In genomic region chr6:124814858-124815774, GRCm38 (mm10) we compare ENCODE assay signal across 10 mouse cellular contexts. TPM values are rescaled to one million over a fixed set of nuclear protein-coding genes. Genes with fewer than 3 reads are reported as not detected.
DNase-seq lines count a peak whose midpoint lies in the region; ATAC-seq and TF ChIP-seq lines count a peak whose summit lies in the region.
"Had no signal": no experiment of that assay in that cellular context is flagged by ENCODE, and none has a peak within 500 bp of the region (broad histone marks: within the 10 kb centered on the region; RNA-seq: fewer than 3 reads in every experiment).

No protein-coding gene starts in this region.

- no peak overlapping the region for H3K4me2 ChIP-seq in forebrain, embryonic 14.5 days (ENCODE audit: low read length)
- H3K4me2 ChIP-seq in forebrain, postnatal 0 days (ENCODE audit: low read depth) = no peak overlapping the region
- no peak overlapping the region for H3K4me2 ChIP-seq in neural tube, embryonic 11.5 days (ENCODE audit: low read depth)
- peak overlapping the region; percentile 72; the same call in 1 of the 2 replicates for H3K4me2 ChIP-seq in limb, embryonic 14.5 days (replicated peaks; ENCODE audit: low read depth, low read length, severe bottlenecking)
- peak overlapping the region; percentile 64; the same call in 1 of the 2 replicates for H3K4me2 ChIP-seq in stomach, postnatal 0 days (replicated peaks; ENCODE audit: low read depth)

- H3K27me3 ChIP-seq in forebrain, embryonic 14.5 days (replicated peaks; ENCODE audit: control insufficient read depth, insufficient read depth, low read length) = no peaks in the 10 kb centered on the region
- no peaks in the 10 kb centered on the region for H3K27me3 ChIP-seq in forebrain, postnatal 0 days (ENCODE audit: insufficient read depth, low read length)
- H3K27me3 ChIP-seq in neural tube, embryonic 11.5 days (ENCODE audit: control insufficient read depth, insufficient read depth, low read length) = no peaks in the 10 kb centered on the region
- no peaks in the 10 kb centered on the region for H3K27me3 ChIP-seq in limb, embryonic 14.5 days (ENCODE audit: control insufficient read depth, insufficient read depth, low read length)
- H3K27me3 ChIP-seq in stomach, postnatal 0 days (ENCODE audit: control insufficient read depth, insufficient read depth, low read length) = no peaks in the 10 kb centered on the region

- H3K36me3 ChIP-seq in forebrain, embryonic 14.5 days (ENCODE audit: control insufficient read depth, insufficient read depth, low read length) = peaks cover 70% of the 10 kb centered on the region
- H3K36me3 ChIP-seq in forebrain, postnatal 0 days (ENCODE audit: insufficient read depth) = peaks cover 59% of the 10 kb centered on the region
- H3K36me3 ChIP-seq in neural tube, embryonic 11.5 days (ENCODE audit: control insufficient read depth, insufficient read depth, low read length) = peaks cover 27% of the 10 kb centered on the region
- peaks cover 76% of the 10 kb centered on the region for H3K36me3 ChIP-seq in limb, embryonic 14.5 days (ENCODE audit: control insufficient read depth, insufficient read depth, low read length)
- peaks cover 39% of the 10 kb centered on the region for H3K36me3 ChIP-seq in stomach, postnatal 0 days (ENCODE audit: control insufficient read depth, insufficient read depth, low read length)

- 59% methylated on average over 9 of the region's 9 CpGs for WGBS in forebrain, embryonic 14.5 days
- 60% methylated on average over 9 of the region's 9 CpGs for WGBS in forebrain, postnatal 0 days
- 76% methylated on average over 9 of the region's 9 CpGs for WGBS in neural tube, embryonic 11.5 days
- WGBS in limb, embryonic 14.5 days = 55% methylated on average over 9 of the region's 9 CpGs
- 71% methylated on average over 8 of the region's 9 CpGs for WGBS in stomach, postnatal 0 days

- no peak for TF ChIP-seq CTCF in forebrain, postnatal 0 days (IDR thresholded peaks at IDR 0.05; ENCODE audit: low read depth)
- no peak for TF ChIP-seq CTCF in stomach, postnatal 0 days (IDR thresholded peaks at IDR 0.05; ENCODE audit: low read depth)

- H3K4me1 ChIP-seq in forebrain, embryonic 14.5 days (ENCODE audit: control insufficient read depth, insufficient read depth, low read length) = peaks cover 12% of the 10 kb centered on the region
- H3K4me1 ChIP-seq in forebrain, postnatal 0 days (ENCODE audit: insufficient read depth) = peaks cover 17% of the 10 kb centered on the region
- H3K4me1 ChIP-seq in neural tube, embryonic 11.5 days (ENCODE audit: control insufficient read depth, insufficient read depth, low read length) = no peaks in the 10 kb centered on the region; the same call in none of the 2 replicates
- H3K4me1 ChIP-seq in limb, embryonic 14.5 days (ENCODE audit: control insufficient read depth, insufficient read depth, low read length) = peaks cover 23% of the 10 kb centered on the region
- peaks cover 4% of the 10 kb centered on the region for H3K4me1 ChIP-seq in stomach, postnatal 0 days (replicated peaks; ENCODE audit: control insufficient read depth, insufficient read depth)

- no peak overlapping the region for H3K4me3 ChIP-seq in forebrain, embryonic 14.5 days (ENCODE audit: low read depth, low read length)
- H3K4me3 ChIP-seq in forebrain, postnatal 0 days (ENCODE audit: low read depth, low read length) = no peak overlapping the region
- H3K4me3 ChIP-seq in neural tube, embryonic 11.5 days (ENCODE audit: low read depth, low read length) = no peak overlapping the region
- no peak overlapping the region for H3K4me3 ChIP-seq in limb, embryonic 14.5 days (replicated peaks; ENCODE audit: low read length)
- H3K4me3 ChIP-seq in stomach, postnatal 0 days (ENCODE audit: low read depth, low read length) = no peak overlapping the region

- DNase-seq in forebrain, embryonic 14.5 days (ENCODE audit: low spot score) = peak; percentile 35
- DNase-seq in forebrain, postnatal 0 days = no peak
- no peak for DNase-seq in neural tube, embryonic 11.5 days (ENCODE audit: low spot score)
- no peak for DNase-seq in neural tube, embryonic 10.5 days (ENCODE audit: extremely low spot score, low spot score)
- DNase-seq in limb, embryonic 14.5 days (ENCODE audit: low spot score) = no peak
- no peak for DNase-seq in stomach, postnatal 0 days (ENCODE audit: low spot score)
- no peak for DNase-seq in MN1 (ENCODE audit: low spot score)
- no peak for DNase-seq in adrenal gland, postnatal 14 days

- H3K9ac ChIP-seq in forebrain, embryonic 14.5 days (ENCODE audit: low read length) = no peak overlapping the region
- H3K9ac ChIP-seq in forebrain, postnatal 0 days = no peak overlapping the region
- 0 out of 2 replicates have a peak overlapping the region, but pooled peaks have one; percentile 32 for H3K9ac ChIP-seq in neural tube, embryonic 11.5 days (ENCODE audit: low read length)
- H3K9ac ChIP-seq in limb, embryonic 14.5 days (ENCODE audit: low read depth, low read length, severe bottlenecking) = no peak overlapping the region
- H3K9ac ChIP-seq in stomach, postnatal 0 days (ENCODE audit: low read length) = no peak overlapping the region

- TF ChIP-seq EP300 in stomach, postnatal 0 days (optimal IDR thresholded peaks at IDR 0.05) = no peak

- ATAC-seq in forebrain, embryonic 14.5 days = no peak
- ATAC-seq in forebrain, postnatal 0 days = no peak
- ATAC-seq in neural tube, embryonic 11.5 days (ENCODE audit: insufficient read depth, low FRiP score, low TSS enrichment) = no peak
- no peak for ATAC-seq in limb, embryonic 14.5 days (ENCODE audit: low FRiP score, low read depth)
- ATAC-seq in stomach, postnatal 0 days (ENCODE audit: low FRiP score, low TSS enrichment) = no peak

- TF ChIP-seq POLR2A in limb, embryonic 14.5 days (IDR thresholded peaks at IDR 0.05; ENCODE audit: borderline replicate concordance, extremely low read depth, insufficient read depth, insufficient read length) = no peak

- H3K27ac ChIP-seq in forebrain, embryonic 14.5 days (ENCODE audit: low read depth, low read length) = no peak overlapping the region
- no peak overlapping the region for H3K27ac ChIP-seq in forebrain, postnatal 0 days (ENCODE audit: low read depth, low read length)
- H3K27ac ChIP-seq in neural tube, embryonic 11.5 days (ENCODE audit: low read depth, low read length) = no peak overlapping the region
- no peak overlapping the region for H3K27ac ChIP-seq in limb, embryonic 14.5 days (replicated peaks; ENCODE audit: low read depth, low read length)
- no peak overlapping the region for H3K27ac ChIP-seq in stomach, postnatal 0 days (replicated peaks)

- no peaks in the 10 kb centered on the region for H3K9me3 ChIP-seq in forebrain, embryonic 14.5 days (replicated peaks; ENCODE audit: control insufficient read depth, low read length)
- H3K9me3 ChIP-seq in forebrain, postnatal 0 days (ENCODE audit: low read length) = no peaks in the 10 kb centered on the region
- no peaks in the 10 kb centered on the region for H3K9me3 ChIP-seq in neural tube, embryonic 11.5 days (ENCODE audit: control insufficient read depth, low read length)
- H3K9me3 ChIP-seq in limb, embryonic 14.5 days (ENCODE audit: control insufficient read depth, low read length) = no peaks in the 10 kb centered on the region
- H3K9me3 ChIP-seq in stomach, postnatal 0 days (ENCODE audit: control insufficient read depth, low read length) = no peaks in the 10 kb centered on the region

RNA-seq across cellular contexts. Expression of gene Tpi1, which starts 1.0 kb away (rescaled TPM):
- polyA plus RNA-seq in forebrain, embryonic 14.5 days (2014; fragmentation: Nextera tagmentation; extraction: Ambion mirVana) = 417 and 461 TPM in 2 replicates
- total RNA-seq in forebrain, postnatal 0 days (2014; rRNA removed) = 332 and 338 TPM in 2 replicates
- polyA plus RNA-seq in forebrain, postnatal 0 days (2015; fragmentation: Nextera tagmentation; extraction: Ambion mirVana) = 354 and 367 TPM in 2 replicates
- 622 and 634 TPM in 2 replicates for polyA plus RNA-seq in neural tube, embryonic 11.5 days (2014; fragmentation: Nextera tagmentation; extraction: Ambion mirVana)
- 636 and 744 TPM in 2 replicates for polyA plus RNA-seq in limb, embryonic 14.5 days (2012; rRNA removed)
- 808 and 825 TPM in 2 replicates for polyA plus RNA-seq in limb, embryonic 14.5 days (2014; fragmentation: Nextera tagmentation; extraction: Ambion mirVana)
- 463 and 465 TPM in 2 replicates for polyA plus RNA-seq in stomach, postnatal 0 days (2015; fragmentation: Nextera tagmentation; extraction: Ambion mirVana)
- 425 and 436 TPM in 2 replicates for total RNA-seq in adrenal gland, postnatal 14 days (2021)

RNA-seq across cellular contexts. Expression of gene Spsb2, which starts 6.7 kb away (rescaled TPM):
- 4.7 and 5.3 TPM in 2 replicates for polyA plus RNA-seq in forebrain, embryonic 14.5 days (2014; fragmentation: Nextera tagmentation; extraction: Ambion mirVana)
- 4.3 and 6.0 TPM in 2 replicates for total RNA-seq in forebrain, postnatal 0 days (2014; rRNA removed)
- 6.8 and 7.0 TPM in 2 replicates for polyA plus RNA-seq in forebrain, postnatal 0 days (2015; fragmentation: Nextera tagmentation; extraction: Ambion mirVana)
- 6.3 and 6.9 TPM in 2 replicates for polyA plus RNA-seq in neural tube, embryonic 11.5 days (2014; fragmentation: Nextera tagmentation; extraction: Ambion mirVana)
- 9.8 and 11.1 TPM in 2 replicates for polyA plus RNA-seq in limb, embryonic 14.5 days (2012; rRNA removed)
- 8.9 and 10.8 TPM in 2 replicates for polyA plus RNA-seq in limb, embryonic 14.5 days (2014; fragmentation: Nextera tagmentation; extraction: Ambion mirVana)
- polyA plus RNA-seq in stomach, postnatal 0 days (2015; fragmentation: Nextera tagmentation; extraction: Ambion mirVana) = 18.8 and 18.9 TPM in 2 replicates
- total RNA-seq in adrenal gland, postnatal 14 days (2021) = 13.0 and 14.6 TPM in 2 replicates

RNA-seq across cellular contexts. Expression of gene Usp5, which starts 14.2 kb away (rescaled TPM):
- 154 and 174 TPM in 2 replicates for polyA plus RNA-seq in forebrain, embryonic 14.5 days (2014; fragmentation: Nextera tagmentation; extraction: Ambion mirVana)
- total RNA-seq in forebrain, postnatal 0 days (2014; rRNA removed) = 215 and 224 TPM in 2 replicates
- polyA plus RNA-seq in forebrain, postnatal 0 days (2015; fragmentation: Nextera tagmentation; extraction: Ambion mirVana) = 173 and 191 TPM in 2 replicates
- 162 and 174 TPM in 2 replicates for polyA plus RNA-seq in neural tube, embryonic 11.5 days (2014; fragmentation: Nextera tagmentation; extraction: Ambion mirVana)
- polyA plus RNA-seq in limb, embryonic 14.5 days (2012; rRNA removed) = 105 and 119 TPM in 2 replicates
- 115 and 120 TPM in 2 replicates for polyA plus RNA-seq in limb, embryonic 14.5 days (2014; fragmentation: Nextera tagmentation; extraction: Ambion mirVana)
- 60.3 and 61.8 TPM in 2 replicates for polyA plus RNA-seq in stomach, postnatal 0 days (2015; fragmentation: Nextera tagmentation; extraction: Ambion mirVana)
- total RNA-seq in adrenal gland, postnatal 14 days (2021) = 83.2 and 103 TPM in 2 replicates

RNA-seq across cellular contexts. Expression of gene Cdca3, which starts 14.2 kb away (rescaled TPM):
- 107 and 139 TPM in 2 replicates for polyA plus RNA-seq in forebrain, embryonic 14.5 days (2014; fragmentation: Nextera tagmentation; extraction: Ambion mirVana)
- total RNA-seq in forebrain, postnatal 0 days (2014; rRNA removed) = 13.5 and 20.7 TPM in 2 replicates
- polyA plus RNA-seq in forebrain, postnatal 0 days (2015; fragmentation: Nextera tagmentation; extraction: Ambion mirVana) = 28.5 and 30.5 TPM in 2 replicates
- polyA plus RNA-seq in neural tube, embryonic 11.5 days (2014; fragmentation: Nextera tagmentation; extraction: Ambion mirVana) = 190 and 195 TPM in 2 replicates
- polyA plus RNA-seq in limb, embryonic 14.5 days (2012; rRNA removed) = 141 and 164 TPM in 2 replicates
- polyA plus RNA-seq in limb, embryonic 14.5 days (2014; fragmentation: Nextera tagmentation; extraction: Ambion mirVana) = 128 and 146 TPM in 2 replicates
- 43.3 and 52.8 TPM in 2 replicates for polyA plus RNA-seq in stomach, postnatal 0 days (2015; fragmentation: Nextera tagmentation; extraction: Ambion mirVana)
- 22.2 and 26.1 TPM in 2 replicates for total RNA-seq in adrenal gland, postnatal 14 days (2021)

RNA-seq across cellular contexts. Expression of gene Gnb3, which starts 25.0 kb away (rescaled TPM):
- polyA plus RNA-seq in forebrain, embryonic 14.5 days (2014; fragmentation: Nextera tagmentation; extraction: Ambion mirVana) = 0.54 and 0.89 TPM in 2 replicates
- 0.90 and 1.8 TPM in 2 replicates for total RNA-seq in forebrain, postnatal 0 days (2014; rRNA removed)
- 0.61 and 1.2 TPM in 2 replicates for polyA plus RNA-seq in forebrain, postnatal 0 days (2015; fragmentation: Nextera tagmentation; extraction: Ambion mirVana)
- polyA plus RNA-seq in neural tube, embryonic 11.5 days (2014; fragmentation: Nextera tagmentation; extraction: Ambion mirVana) = 0.22 and 0.29 TPM in 2 replicates
- 1.9 and 2.3 TPM in 2 replicates for polyA plus RNA-seq in limb, embryonic 14.5 days (2012; rRNA removed)
- 1.6 and 1.8 TPM in 2 replicates for polyA plus RNA-seq in limb, embryonic 14.5 days (2014; fragmentation: Nextera tagmentation; extraction: Ambion mirVana)
- 0.53 and 0.98 TPM in 2 replicates for polyA plus RNA-seq in stomach, postnatal 0 days (2015; fragmentation: Nextera tagmentation; extraction: Ambion mirVana)
- total RNA-seq in adrenal gland, postnatal 14 days (2021) = 9.4 and 9.5 TPM in 2 replicates
- total RNA-seq: common myeloid progenitor, adult 5-6 weeks had no signal
- polyA plus RNA-seq: CD4-positive, CD25-positive, alpha-beta regulatory T cell, adult 4 months had no signal

Comparison
In these comparisons a context has a peak if more than half of its experiments do, and no peak if none do; other contexts are left out.
1. H3K4me2 ChIP-seq: peak in limb, embryonic 14.5 days (single experiment) and stomach, postnatal 0 days (single experiment); none in forebrain, embryonic 14.5 days (single experiment), forebrain, postnatal 0 days (single experiment) and neural tube, embryonic 11.5 days (single experiment).